Mouse (Mus musculus) ES-Bruce4 (cell line): ENCODE data around the gene Cbfb.

Experiments used
- CTCF ChIP-seq: IDR thresholded peaks from one replicate; pipeline ENCODE4 v1.8.1; 2011; ENCODE audit warnings: low read depth, low read length
- EP300 ChIP-seq: IDR thresholded peaks from 2 replicates; pipeline ENCODE4 v1.6.1; 2011; ENCODE audit warnings: low read depth, low read length; ENCODE audit not compliant: insufficient read depth
- POLR2A ChIP-seq: IDR thresholded peaks from one replicate; pipeline ENCODE4 v1.8.1; 2011; ENCODE audit warnings: low read length; ENCODE audit not compliant: insufficient read depth

- TF ChIP-seq POLR2A (peak; percentile 93), EP300 (0 out of 2 replicates have a peak, but pooled peaks have one; percentile 29), CTCF (no peak)
Observed at GRCm38 (mm10) chr8:105224413-105225271, 54.2 kb downstream of the Cbfb start, which contains the start of gene D230025D16Rik.
